Mouse (Mus musculus): Measurements from ENCODE around the gene Psmb9.
"Not testable (repeated sequence)": the region's sequence is repeated elsewhere in the genome, so short reads cannot be mapped to it uniquely, and the experiment has no call there.

The Psmb9 gene

GRCm38 (mm10) chr17:34187261-34187916 is at the start of gene Psmb9, which contains the start of gene Tap1:
Gene Psmb9 (minus strand): TSS chr17:34187764.
Gene Tap1 (plus strand): TSS chr17:34187553.
- DNase-seq (ENCODE audit: low spot score in 2 of 2), result peak; percentile 89 to 94

GRCm38 (mm10) chr17:34236691-34237090 is 49.1 kb upstream of the Psmb9 start:
- DNase-seq (ENCODE audit: low spot score in 2 of 2), result no peak

GRCm38 (mm10) chr17:34234926-34235325 is 47.4 kb upstream of the Psmb9 start:
- DNase-seq (ENCODE audit: low spot score in 2 of 2), result peak in 1 of 2 experiments; percentile 69

GRCm38 (mm10) chr17:34232021-34232420 is 44.5 kb upstream of the Psmb9 start:
- DNase-seq (ENCODE audit: low spot score in 2 of 2), result not testable (repeated sequence)

GRCm38 (mm10) chr17:34230971-34231370 is 43.4 kb upstream of the Psmb9 start:
- not testable (repeated sequence) for DNase-seq (ENCODE audit: low spot score in 2 of 2)

GRCm38 (mm10) chr17:34225911-34226310 is 38.3 kb upstream of the Psmb9 start:
- DNase-seq (ENCODE audit: low spot score in 2 of 2), result not testable (repeated sequence)

GRCm38 (mm10) chr17:34225426-34225825 is 37.9 kb upstream of the Psmb9 start:
- DNase-seq (ENCODE audit: low spot score in 2 of 2), result no peak

GRCm38 (mm10) chr17:34224816-34225215 is 37.3 kb upstream of the Psmb9 start:
- DNase-seq (ENCODE audit: low spot score in 2 of 2), result no peak

- not testable (repeated sequence) for DNase-seq (ENCODE audit: low spot score in 2 of 2)
Measured at GRCm38 (mm10) chr17:34220401-34220800, 32.8 kb upstream of the Psmb9 start.

GRCm38 (mm10) chr17:34219801-34220200 is 32.2 kb upstream of the Psmb9 start:
- DNase-seq (ENCODE audit: low spot score in 2 of 2), result not testable (repeated sequence)

GRCm38 (mm10) chr17:34219096-34219495 is 31.5 kb upstream of the Psmb9 start:
- DNase-seq (ENCODE audit: low spot score in 2 of 2), result not testable (repeated sequence)

- DNase-seq (ENCODE audit: low spot score in 2 of 2), result no peak
Measured at GRCm38 (mm10) chr17:34218675-34219074, 31.1 kb upstream of the Psmb9 start.

GRCm38 (mm10) chr17:34217986-34218385 is 30.4 kb upstream of the Psmb9 start:
- DNase-seq (ENCODE audit: low spot score in 2 of 2), result no peak

- no peak for DNase-seq (ENCODE audit: low spot score in 2 of 2)
Measured at GRCm38 (mm10) chr17:34217216-34217928, 29.8 kb upstream of the Psmb9 start.

GRCm38 (mm10) chr17:34215176-34215575 is 27.6 kb upstream of the Psmb9 start:
- no peak for DNase-seq (ENCODE audit: low spot score in 2 of 2)

GRCm38 (mm10) chr17:34213936-34214335 is 26.4 kb upstream of the Psmb9 start:
- DNase-seq (ENCODE audit: low spot score in 2 of 2), result no peak

- no peak for DNase-seq (ENCODE audit: low spot score in 2 of 2)
Measured at GRCm38 (mm10) chr17:34211746-34212365, 24.3 kb upstream of the Psmb9 start.

- no peak for DNase-seq (ENCODE audit: low spot score in 2 of 2)
Measured at GRCm38 (mm10) chr17:34210599-34210998, 23.0 kb upstream of the Psmb9 start.

- no peak for DNase-seq (ENCODE audit: low spot score in 2 of 2)
Measured at GRCm38 (mm10) chr17:34209680-34210079, 22.1 kb upstream of the Psmb9 start.

- no peak for DNase-seq (ENCODE audit: low spot score in 2 of 2)
Measured at GRCm38 (mm10) chr17:34208421-34208820, 20.9 kb upstream of the Psmb9 start.

- DNase-seq (ENCODE audit: low spot score in 2 of 2), result no peak
Measured at GRCm38 (mm10) chr17:34207866-34208265, 20.3 kb upstream of the Psmb9 start.

- no peak for DNase-seq (ENCODE audit: low spot score in 2 of 2)
Measured at GRCm38 (mm10) chr17:34207456-34207855, 19.9 kb upstream of the Psmb9 start.

GRCm38 (mm10) chr17:34206731-34207130 is 19.2 kb upstream of the Psmb9 start:
- no peak for DNase-seq (ENCODE audit: low spot score in 2 of 2)

All from frontal cortex, postnatal 10 days (tissue).